Mouse (Mus musculus) megakaryocyte-erythroid progenitor cell, adult 5-6 weeks (primary cell): ENCODE data around the gene Mrps18c. TPM values are rescaled to one million over a fixed set of nuclear protein-coding genes. Genes with fewer than 3 reads are reported as not detected.
A peak's percentile ranks its signal among the peaks of the same experiment; 100 is the strongest.

ENCODE experiments used
- ATAC-seq: replicated peaks from 2 replicates; pipeline ENCODE4 v1.8.0; 2016; ENCODE audit warnings: mild to moderate bottlenecking, inconsistent platforms; ENCODE audit not compliant: severe bottlenecking, poor library complexity, low FRiP score, low TSS enrichment
- total RNA-seq, 2 experiments: library from RNA; stranded (forward) in 1 of 2; stranded (reverse) in 1 of 2; fragments of 200-1000, 215-1000 nt in 1 of 2; fragments of >200 nt in 1 of 2; fragmentation: Nextera tagmentation in 1 of 2; gene quantifications; 2 replicates each; pipeline ENCODE4 v1.2.3; 2014 to 2017

Gene Mrps18c
- total RNA-seq, 2 experiments from 2014 or later: 141 to 145 TPM

- ATAC-seq: no peak
These were observed 22.9 kb downstream of the Mrps18c start for GRCm38 (mm10) chr5:100821375-100821774.

- no peak for ATAC-seq
These were observed 24.4 kb downstream of the Mrps18c start for GRCm38 (mm10) chr5:100822826-100823225.

- ATAC-seq: peak; percentile 77
These were observed 27.5 kb downstream of the Mrps18c start for GRCm38 (mm10) chr5:100825975-100826374.

- ATAC-seq: no peak
These were observed 28.1 kb downstream of the Mrps18c start for GRCm38 (mm10) chr5:100826531-100826930.

- ATAC-seq: no peak
These were observed 30.3 kb downstream of the Mrps18c start for GRCm38 (mm10) chr5:100828701-100829100.

GRCm38 (mm10) chr5:100832680-100833079, 34.3 kb downstream of the Mrps18c start:
- ATAC-seq: no peak

- ATAC-seq: no peak
These were observed 35.4 kb downstream of the Mrps18c start for GRCm38 (mm10) chr5:100833841-100834240.

- no peak for ATAC-seq
These were observed 37.6 kb downstream of the Mrps18c start for GRCm38 (mm10) chr5:100835862-100836538.

GRCm38 (mm10) chr5:100837907-100838306, 39.5 kb downstream of the Mrps18c start:
- no peak for ATAC-seq

- ATAC-seq: no peak
These were observed 46.1 kb downstream of the Mrps18c start for GRCm38 (mm10) chr5:100844485-100844884.

- ATAC-seq: no peak
These were observed 47.0 kb downstream of the Mrps18c start, which contains the start of gene Gpat3 for GRCm38 (mm10) chr5:100845485-100845847. TSS of gene Gpat3 (plus strand) at chr5:100845713.

- ATAC-seq: peak; percentile 89
These were observed 47.6 kb downstream of the Mrps18c start for GRCm38 (mm10) chr5:100845848-100846598.

- ATAC-seq: no peak; the same call in 1 of the 2 replicates
These were observed 48.1 kb downstream of the Mrps18c start for GRCm38 (mm10) chr5:100846599-100846920.

GRCm38 (mm10) chr5:100847143-100847542, 48.7 kb downstream of the Mrps18c start:
- no peak for ATAC-seq

- ATAC-seq: no peak
These were observed 55.5 kb downstream of the Mrps18c start for GRCm38 (mm10) chr5:100853963-100854362.

Other genes starting within 250 kb of the Mrps18c start
- 205 and 254 TPM in 2 replicates for gene Plac8, start 226.4 kb upstream of the Mrps18c start, total RNA-seq (2014; fragmentation: Nextera tagmentation)
- 198 and 535 TPM in 2 replicates for gene Plac8, start 226.4 kb upstream of the Mrps18c start, total RNA-seq (2017)
- 50.6 and 67.3 TPM in 2 replicates for gene Coq2, start 123.5 kb upstream of the Mrps18c start, total RNA-seq (2014; fragmentation: Nextera tagmentation)
- gene Coq2, start 123.5 kb upstream of the Mrps18c start, total RNA-seq (2017): 40.1 and 56.6 TPM in 2 replicates
- gene Hpse, start 78.9 kb upstream of the Mrps18c start, total RNA-seq (2014; fragmentation: Nextera tagmentation): not detected in 2 replicates
- gene Hpse, start 78.9 kb upstream of the Mrps18c start, total RNA-seq (2017): 0.47 TPM in 1 of 2 replicates, not detected in the other
- 48.5 and 68.4 TPM in 2 replicates for gene Helq, start within 50 bp of the Mrps18c start, total RNA-seq (2014; fragmentation: Nextera tagmentation)
- gene Helq, start within 50 bp of the Mrps18c start, total RNA-seq (2017): 31.2 and 39.6 TPM in 2 replicates
- gene Abraxas1, start 22.3 kb downstream of the Mrps18c start, total RNA-seq (2014; fragmentation: Nextera tagmentation): 38.0 and 45.0 TPM in 2 replicates
- 46.8 and 81.4 TPM in 2 replicates for gene Abraxas1, start 22.3 kb downstream of the Mrps18c start, total RNA-seq (2017)
- gene Gpat3, start 47.1 kb downstream of the Mrps18c start, total RNA-seq (2014; fragmentation: Nextera tagmentation): 0.45 and 2.6 TPM in 2 replicates
- gene Gpat3, start 47.1 kb downstream of the Mrps18c start, total RNA-seq (2017): 0.65 TPM in 1 of 2 replicates, not detected in the other